Mouse (Mus musculus) spleen, adult 2 months (tissue): ENCODE data around the gene Olfr1373. TPM values are rescaled to one million over a fixed set of nuclear protein-coding genes. Genes with fewer than 3 reads are reported as not detected.
"Not testable (repeated sequence)": the region's sequence is repeated elsewhere in the genome, so short reads cannot be mapped to it uniquely, and the experiment has no call there.

Experiments
- DNase-seq, 2 experiments: peaks; one replicate each; pipeline versions ENCODE4 v3.0.0 to v3.0.0-alpha.2; 2012 to 2021; ENCODE audit warnings: low spot score in 2 of 2, low read depth in 1 of 2
- H3K27ac ChIP-seq: fragments of 200-500 bp; 2 replicates; pipeline ENCODE4 v1.5.1; 2012; ENCODE audit warnings: low read length, inconsistent platforms; ENCODE audit not compliant: insufficient read depth
- H3K27me3 ChIP-seq: fragments of 200-500 bp; 2 replicates; pipeline ENCODE4 v1.6.1; 2012; ENCODE audit warnings: mild to moderate bottlenecking, moderate library complexity, low read length, inconsistent platforms; ENCODE audit not compliant: control insufficient read depth, insufficient read depth
- H3K36me3 ChIP-seq: fragments of 200-500 bp; 2 replicates; pipeline ENCODE4 v1.6.1; 2012; ENCODE audit warnings: mild to moderate bottlenecking, low read length, inconsistent platforms; ENCODE audit not compliant: control insufficient read depth, insufficient read depth
- H3K4me1 ChIP-seq: fragments of 200-500 bp; 2 replicates; pipeline ENCODE4 v1.6.1; 2011; ENCODE audit warnings: inconsistent platforms; ENCODE audit not compliant: control insufficient read depth, insufficient read depth, insufficient read length
- H3K4me3 ChIP-seq: fragments of 200-500 bp; 2 replicates; pipeline ENCODE4 v1.5.1; 2011; ENCODE audit warnings: mild to moderate bottlenecking, inconsistent platforms; ENCODE audit not compliant: insufficient read depth, insufficient read length; ENCODE audit errors: extremely low read depth
- CTCF ChIP-seq: fragments of 200-500 bp; IDR thresholded peaks from 2 replicates; pipeline ENCODE4 v1.5.1; 2011; ENCODE audit warnings: mild to moderate bottlenecking, inconsistent platforms; ENCODE audit not compliant: insufficient read depth, insufficient read length, insufficient replicate concordance; ENCODE audit errors: extremely low read depth
- POLR2A ChIP-seq: fragments of 200-500 bp; IDR thresholded peaks from 2 replicates; pipeline ENCODE4 v1.6.1; 2011; ENCODE audit warnings: low read depth, low read length, inconsistent platforms
- WGBS: fragments of 180-500 bp; shearing (Covaris S2); methylation state at CpG from one replicate; pipeline ENCODE4 v1.1.7; 2018; 5-methylcytosine and 5-hydroxymethylcytosine counted together
- polyA plus RNA-seq: library from polyadenylated mRNA; depleted of rRNA; stranded (reverse); fragments of >200 nt; gene quantifications from 2 replicates; pipeline ENCODE4 v1.2.3, GENCODE M21; 2012; rRNA removed

Gene Olfr1373
- polyA plus RNA-seq: not detected in 2 replicates

DNA sequence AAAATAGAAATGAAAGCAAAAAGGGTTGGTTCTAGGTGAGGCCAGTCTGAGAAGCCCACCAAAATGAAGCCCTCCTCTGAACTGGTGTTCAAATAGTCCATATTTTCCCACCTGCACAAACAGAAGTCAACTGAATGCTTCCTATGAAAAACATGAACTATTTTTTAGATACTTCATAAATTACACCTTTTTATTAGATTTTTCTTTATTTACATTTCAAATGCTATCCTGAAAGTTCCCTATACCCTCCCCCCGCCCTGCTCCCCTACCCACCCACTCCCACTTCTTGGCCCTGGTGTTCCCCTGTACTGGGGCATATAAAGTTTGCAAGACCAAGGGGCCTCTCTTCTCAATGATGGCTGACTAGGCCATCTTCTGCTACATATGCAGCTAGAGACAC is at the start of gene Olfr1373:
Gene Olfr1373 (minus strand): TSS at position 101 of the 400 bp plus-strand sequence.
- DNase-seq, H3K36me3 ChIP-seq, H3K4me1 ChIP-seq, H3K27ac ChIP-seq, H3K4me3 ChIP-seq, H3K27me3 ChIP-seq: not testable (repeated sequence)
- WGBS: 83% methylated on average over 1 of the region's 1 CpGs

DNA sequence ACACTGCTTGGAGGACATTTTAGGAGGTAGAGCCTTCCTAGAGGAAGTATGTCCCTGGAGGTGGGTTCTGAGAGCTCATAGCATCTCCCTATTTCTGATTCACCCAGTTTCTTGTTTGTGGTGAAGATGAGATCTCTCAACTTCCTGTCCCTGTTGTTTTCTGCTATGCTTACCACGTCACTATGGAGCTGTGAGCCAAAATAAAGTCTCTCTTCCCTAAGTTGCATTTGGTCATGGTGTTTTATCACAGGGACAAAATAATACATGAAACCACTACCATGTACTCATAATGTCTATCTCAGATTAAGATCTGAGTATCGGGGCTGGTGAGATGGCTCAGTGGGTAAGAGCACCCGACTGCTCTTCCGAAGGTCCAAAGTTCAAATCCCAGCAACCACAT is 35.3 kb upstream of the Olfr1373 start:
- H3K4me1 ChIP-seq, H3K27ac ChIP-seq, H3K27me3 ChIP-seq, H3K4me3 ChIP-seq, H3K36me3 ChIP-seq, DNase-seq: not testable (repeated sequence)
- 69% methylated on average over 4 of the region's 4 CpGs for WGBS

DNA sequence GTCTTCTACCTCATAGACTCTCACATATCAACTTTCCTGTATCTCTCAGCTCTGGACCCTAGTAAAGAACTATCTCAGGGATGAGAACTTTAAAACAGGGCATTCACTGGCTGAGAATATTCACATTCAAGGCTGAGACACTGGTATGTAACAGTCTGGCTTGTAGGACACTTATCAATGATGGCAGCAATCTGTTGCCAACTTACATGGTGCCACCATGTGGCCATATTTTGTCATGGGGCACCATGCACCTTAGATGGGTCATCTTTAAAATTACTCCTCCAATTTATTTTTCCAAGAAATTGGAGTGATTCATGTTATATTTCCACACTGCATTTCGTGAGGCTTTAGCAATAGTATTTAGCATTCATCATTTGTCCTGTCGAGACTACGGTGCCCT is 34.6 kb upstream of the Olfr1373 start:
- DNase-seq, H3K4me1 ChIP-seq, H3K36me3 ChIP-seq, H3K4me3 ChIP-seq, H3K27ac ChIP-seq, H3K27me3 ChIP-seq: not testable (repeated sequence)
- 86% methylated on average over 2 of the region's 3 CpGs for WGBS

DNA sequence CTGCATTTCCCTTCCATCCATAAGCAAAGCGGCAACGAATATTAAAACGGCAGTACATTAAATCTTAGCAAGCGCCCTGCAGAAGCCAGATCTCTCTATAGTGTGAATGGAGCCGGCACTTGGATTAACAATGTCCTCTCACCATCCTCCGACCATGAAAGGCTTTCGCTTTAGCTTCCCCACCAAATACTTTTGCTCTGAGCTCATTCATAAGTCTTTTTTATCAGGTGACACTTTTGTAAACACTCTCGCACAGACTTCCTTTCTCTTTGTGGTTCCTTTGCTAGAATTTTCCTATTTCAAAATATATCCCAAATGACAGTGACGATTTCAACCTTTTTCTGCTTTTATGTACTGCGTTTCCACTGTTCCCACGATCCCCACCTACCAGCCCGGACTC is 23.1 kb upstream of the Olfr1373 start:
- 16% methylated on average over 12 of the region's 12 CpGs for WGBS
- peak overlapping the region; percentile 20; the same call in 1 of the 2 replicates for H3K4me3 ChIP-seq
- H3K27me3 ChIP-seq: peaks cover 7% of the 10 kb centered on the region
- DNase-seq: no peak
- H3K36me3 ChIP-seq: no peaks in the 10 kb centered on the region
- H3K27ac ChIP-seq: no peak overlapping the region
- no peaks in the 10 kb centered on the region for H3K4me1 ChIP-seq
- TF ChIP-seq CTCF (no peak), POLR2A (no peak)

DNA sequence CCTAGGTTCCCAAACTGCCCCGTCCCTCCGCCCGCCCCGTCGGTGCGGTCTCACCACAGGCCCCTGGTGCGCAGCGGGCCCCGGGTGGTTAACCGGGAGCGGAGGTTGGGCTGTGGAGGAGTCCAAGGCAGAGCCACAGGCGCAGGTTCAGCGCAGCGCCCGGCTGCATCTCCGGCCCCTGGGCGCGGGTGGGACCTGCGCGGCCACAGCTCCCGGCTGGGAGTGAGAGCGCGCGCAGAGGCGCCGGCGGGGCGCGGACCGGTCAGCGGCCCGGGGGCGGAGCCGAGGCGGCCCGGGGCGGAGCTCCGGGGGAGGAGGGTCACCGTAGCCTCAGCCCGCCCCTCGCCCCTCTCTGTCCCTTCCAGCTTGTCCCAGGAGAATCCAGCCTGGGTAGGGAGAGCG is 22.6 kb upstream of the Olfr1373 start:
- H3K36me3 ChIP-seq, H3K4me1 ChIP-seq, H3K27me3 ChIP-seq, DNase-seq, H3K27ac ChIP-seq: not testable (repeated sequence)
- peak overlapping the region; percentile 36; the same call in 1 of the 2 replicates for H3K4me3 ChIP-seq
- 1% methylated on average over 33 of the region's 42 CpGs for WGBS

DNA sequence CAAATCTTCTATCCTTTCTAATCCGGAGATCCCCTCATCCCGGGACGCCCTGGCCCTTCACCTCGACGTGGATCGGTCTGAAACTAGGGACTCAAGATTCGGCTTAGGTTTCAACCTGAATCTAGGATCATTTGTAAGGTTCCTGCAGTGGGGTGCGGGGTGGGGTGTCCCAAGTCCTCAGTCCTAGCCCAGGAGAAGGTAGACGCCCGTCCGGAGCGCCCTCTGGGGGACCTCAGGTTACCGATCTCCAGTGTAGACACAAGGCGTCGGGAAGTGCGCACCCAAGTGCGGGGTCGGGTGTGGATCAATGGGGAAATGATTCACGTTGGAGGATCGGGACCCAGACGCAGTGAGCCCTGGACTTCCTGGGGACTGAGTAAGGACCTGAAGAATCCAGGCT is 21.8 kb upstream of the Olfr1373 start:
- H3K36me3 ChIP-seq: no peaks in the 10 kb centered on the region
- WGBS: 3% methylated on average over 21 of the region's 21 CpGs
- no peak overlapping the region for H3K27ac ChIP-seq
- no peaks in the 10 kb centered on the region for H3K4me1 ChIP-seq
- peaks cover 7% of the 10 kb centered on the region for H3K27me3 ChIP-seq
- no peak for DNase-seq
- no peak overlapping the region for H3K4me3 ChIP-seq
- TF ChIP-seq POLR2A (no peak), CTCF (no peak)

DNA sequence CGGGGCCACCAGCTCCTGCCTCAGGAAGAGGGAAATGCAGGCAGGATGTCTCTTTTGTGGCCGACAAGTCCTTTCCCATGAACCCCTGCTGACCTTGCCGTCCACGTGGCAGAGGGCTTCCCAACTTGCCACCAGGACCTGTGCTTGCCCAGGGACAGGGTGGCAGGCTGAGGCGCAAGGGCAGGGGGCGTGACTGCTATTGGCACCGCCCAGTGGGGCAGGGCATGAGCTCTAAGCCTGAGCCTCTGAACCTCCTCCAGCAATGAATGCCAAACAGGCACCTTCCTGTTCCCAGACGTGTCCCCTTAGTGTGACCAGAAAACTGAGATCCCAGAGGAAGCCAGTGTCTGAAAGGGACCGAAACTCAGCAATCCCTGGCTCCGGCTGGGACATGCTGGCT is 18.6 kb upstream of the Olfr1373 start:
- no peaks in the 10 kb centered on the region for H3K36me3 ChIP-seq
- no peak overlapping the region for H3K4me3 ChIP-seq
- H3K27me3 ChIP-seq: peaks cover 7% of the 10 kb centered on the region
- DNase-seq: no peak
- no peaks in the 10 kb centered on the region for H3K4me1 ChIP-seq
- 24% methylated on average over 10 of the region's 10 CpGs for WGBS
- no peak for TF ChIP-seq CTCF
- TF ChIP-seq POLR2A: no peak
- H3K27ac ChIP-seq: no peak overlapping the region

DNA sequence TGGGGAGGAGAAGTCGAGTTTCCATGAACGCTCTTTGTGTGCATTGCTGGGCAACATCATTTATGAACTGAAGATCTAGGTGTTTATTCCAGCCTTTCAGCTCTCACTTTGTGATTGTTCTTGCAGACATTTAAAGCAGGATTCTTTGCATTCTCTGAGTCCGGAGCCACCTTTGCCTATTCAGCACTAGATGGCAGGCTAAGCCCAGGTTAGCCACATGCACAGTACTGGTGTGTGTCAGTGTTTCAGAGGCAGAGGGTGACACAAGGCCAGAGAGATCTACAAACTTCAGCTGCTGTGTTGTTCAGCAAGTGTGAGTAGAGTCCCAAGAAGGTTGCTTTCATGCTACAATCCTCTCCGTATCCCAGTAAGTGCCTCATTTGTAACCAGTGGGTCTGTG is 1.7 kb downstream of the Olfr1373 start:
- not testable (repeated sequence) for H3K4me3 ChIP-seq, H3K36me3 ChIP-seq, DNase-seq, H3K4me1 ChIP-seq, H3K27ac ChIP-seq, H3K27me3 ChIP-seq
- WGBS: 48% methylated on average over 4 of the region's 4 CpGs
